Mouse (Mus musculus) embryonic stem cell, embryonic (primary cell): Measurements from ENCODE around the gene Abhd14b.

Experiments used
- CTCF ChIA-PET, 4 experiments: fragments of 300-600 bp in 2 of 4; fragments of 350-600 bp in 2 of 4; sonication (Branson Sonifier 250); formaldehyde crosslinking; loops; one replicate each; lab custom pipeline; 2022; ENCODE audit warnings: inconsistent platforms in 2 of 4; lab: Charles Lee
- POLR2A ChIA-PET, 4 experiments: fragments of 300-600 bp in 2 of 4; fragments of 350-600 bp in 2 of 4; sonication (Branson Sonifier 250); formaldehyde crosslinking; loops; one replicate each; lab custom pipeline; 2022; ENCODE audit warnings: antibody characterized with exemption in 4 of 4, inconsistent platforms in 1 of 4; lab: Charles Lee

Abhd14b gene

GRCm38 (mm10) chr9:106447348-106447747 lies at the start of gene Abhd14b, which contains the start of gene Abhd14a:
Gene Abhd14b, plus strand, starts transcription at chr9:106447459.
Gene Abhd14a, minus strand, starts transcription at chr9:106447678.
- ChIA-PET CTCF (interaction anchor here in 3 of 4 experiments (0.9 to 7.4 kb wide), 16 partner anchors 9 to 236 kb away, joined by 3 to 86 read pairs (median 5); partner anchors contain the start of genes Parp3 (in 3 of the 3), Acy1 (in 2 of the 3), Rrp9 (in 2 of the 3) and Rpl29 (in 1 of the 3)), POLR2A (interaction anchor here (0.6 to 16.6 kb wide), 26 partner anchors 8 to 277 kb away, joined by 3 to 505 read pairs (median 4); partner anchors contain the start of genes Parp3 (in 3 of the 4), Rpl29 (in 3 of the 4), Acy1 (in 2 of the 4) and Rrp9 (in 2 of the 4))

GRCm38 (mm10) chr9:106397733-106398132 lies 49.5 kb upstream of the Abhd14b start:
- CTCF ChIA-PET, result interaction anchor here in 3 of 4 experiments (0.6 to 0.7 kb wide), 3 partner anchors 14 to 186 kb away, joined by 3 to 8 read pairs (median 3); no protein-coding TSS in a partner anchor
- POLR2A ChIA-PET, result interaction anchor here in 3 of 4 experiments (0.6 to 1.3 kb wide), 6 partner anchors 16 to 104 kb away, joined by 3 to 5 read pairs (median 4); partner anchors contain the start of gene Parp3 (in 1 of the 3)

GRCm38 (mm10) chr9:106398667-106399311 lies 48.5 kb upstream of the Abhd14b start:
- ChIA-PET POLR2A (no interaction called here), CTCF (no interaction called here)

- POLR2A ChIA-PET, result interaction anchor here in 1 of 4 experiments (0.6 kb wide), 1 partner anchor 19 kb away, joined by 3 read pairs; no protein-coding TSS in a partner anchor
Observed at GRCm38 (mm10) chr9:106399808-106400207, 47.5 kb upstream of the Abhd14b start.

GRCm38 (mm10) chr9:106402149-106402548 lies 45.1 kb upstream of the Abhd14b start:
- ChIA-PET CTCF (no interaction called here), POLR2A (no interaction called here)

More at GRCm38 (mm10) chr9:106399808-106400207, 47.5 kb upstream of the Abhd14b start:
- CTCF ChIA-PET, result no interaction called here

GRCm38 (mm10) chr9:106402607-106403375 lies 44.5 kb upstream of the Abhd14b start:
- POLR2A ChIA-PET, result no interaction called here
- CTCF ChIA-PET, result interaction anchor here in 1 of 4 experiments (0.5 kb wide), 1 partner anchor 18 kb away, joined by 3 read pairs; no protein-coding TSS in a partner anchor

- POLR2A ChIA-PET, result interaction anchor here in 2 of 4 experiments (0.6 to 2.2 kb wide), 4 partner anchors 24 to 42 kb away, joined by 3 to 7 read pairs (median 6); partner anchors contain the start of genes Abhd14a (in 1 of the 2) and Rpl29 (in 1 of the 2)
- CTCF ChIA-PET, result interaction anchor here in 2 of 4 experiments (2.2 kb wide), 2 partner anchors 16 kb away, joined by 8 to 15 read pairs; no protein-coding TSS in a partner anchor
Observed at GRCm38 (mm10) chr9:106405275-106405674, 42.0 kb upstream of the Abhd14b start.

- POLR2A ChIA-PET, result interaction anchor here (0.6 to 2.2 kb wide), 13 partner anchors 11 to 1932 kb away, joined by 3 to 9 read pairs (median 3); partner anchors contain the start of genes Rpl29 (in 2 of the 4), Gpx1 (in 1 of the 4) and Poc1a (in 1 of the 4)
- CTCF ChIA-PET, result interaction anchor here (0.6 to 2.3 kb wide), 13 partner anchors 11 to 882 kb away, joined by 3 to 15 read pairs (median 5); partner anchors contain the start of gene Parp3 (in 1 of the 4)
Observed at GRCm38 (mm10) chr9:106406443-106407078, 40.7 kb upstream of the Abhd14b start.

- POLR2A ChIA-PET, result interaction anchor here in 1 of 4 experiments (0.7 kb wide), 1 partner anchor 19 kb away, joined by 3 read pairs; no protein-coding TSS in a partner anchor
- CTCF ChIA-PET, result interaction anchor here in 2 of 4 experiments (1.0 to 1.6 kb wide), 3 partner anchors 8 to 197 kb away, joined by 3 to 7 read pairs (median 3); no protein-coding TSS in a partner anchor
Observed at GRCm38 (mm10) chr9:106409096-106409495, 38.2 kb upstream of the Abhd14b start.

GRCm38 (mm10) chr9:106410086-106410650 lies 37.1 kb upstream of the Abhd14b start:
- POLR2A ChIA-PET, result no interaction called here

GRCm38 (mm10) chr9:106411091-106411594 lies 36.1 kb upstream of the Abhd14b start:
- CTCF ChIA-PET, result interaction anchor here in 2 of 4 experiments (0.6 to 2.8 kb wide), 2 partner anchors 11 to 1792 kb away, joined by 3 to 14 read pairs; no protein-coding TSS in a partner anchor
- POLR2A ChIA-PET, result no interaction called here

More at GRCm38 (mm10) chr9:106410086-106410650, 37.1 kb upstream of the Abhd14b start:
- CTCF ChIA-PET, result interaction anchor here in 2 of 4 experiments (0.8 to 2.8 kb wide), 3 partner anchors 12 to 198 kb away, joined by 3 to 14 read pairs (median 3); no protein-coding TSS in a partner anchor

- POLR2A ChIA-PET, result interaction anchor here in 2 of 4 experiments (0.5 to 0.7 kb wide), 2 partner anchors 44 to 847 kb away, joined by 3 read pairs; no protein-coding TSS in a partner anchor
- CTCF ChIA-PET, result interaction anchor here in 2 of 4 experiments (0.6 to 2.8 kb wide), 2 partner anchors 10 to 201 kb away, joined by 4 to 14 read pairs; no protein-coding TSS in a partner anchor
Observed at GRCm38 (mm10) chr9:106411729-106412128, 35.5 kb upstream of the Abhd14b start.

- POLR2A ChIA-PET, result interaction anchor here in 2 of 4 experiments (0.5 to 0.7 kb wide), 2 partner anchors 45 to 847 kb away, joined by 3 read pairs; no protein-coding TSS in a partner anchor
- CTCF ChIA-PET, result interaction anchor here in 2 of 4 experiments (0.6 to 2.8 kb wide), 2 partner anchors 10 to 201 kb away, joined by 4 to 14 read pairs; no protein-coding TSS in a partner anchor
Observed at GRCm38 (mm10) chr9:106412210-106412609, 35.0 kb upstream of the Abhd14b start.

GRCm38 (mm10) chr9:106413606-106414005 lies 33.7 kb upstream of the Abhd14b start:
- POLR2A ChIA-PET, result interaction anchor here in 1 of 4 experiments (1.2 to 1.3 kb wide), 2 partner anchors 14 to 19 kb away, joined by 4 to 5 read pairs; no protein-coding TSS in a partner anchor
- CTCF ChIA-PET, result interaction anchor here in 3 of 4 experiments (0.6 to 1.6 kb wide), 3 partner anchors 8 to 62 kb away, joined by 3 to 6 read pairs (median 3); no protein-coding TSS in a partner anchor

GRCm38 (mm10) chr9:106416826-106417225 lies 30.4 kb upstream of the Abhd14b start:
- POLR2A ChIA-PET, result interaction anchor here in 3 of 4 experiments (1.0 to 3.9 kb wide), 3 partner anchors 10 to 48 kb away, joined by 3 to 18 read pairs (median 3); partner anchors contain the start of genes Dusp7 (in 1 of the 3) and Rpl29 (in 1 of the 3)
- CTCF ChIA-PET, result interaction anchor here in 2 of 4 experiments (1.7 to 2.7 kb wide), 4 partner anchors 10 to 205 kb away, joined by 3 to 8 read pairs (median 7); no protein-coding TSS in a partner anchor
